ENCODE assay signal across 27 mouse cellular contexts in the genomic region with DNA sequence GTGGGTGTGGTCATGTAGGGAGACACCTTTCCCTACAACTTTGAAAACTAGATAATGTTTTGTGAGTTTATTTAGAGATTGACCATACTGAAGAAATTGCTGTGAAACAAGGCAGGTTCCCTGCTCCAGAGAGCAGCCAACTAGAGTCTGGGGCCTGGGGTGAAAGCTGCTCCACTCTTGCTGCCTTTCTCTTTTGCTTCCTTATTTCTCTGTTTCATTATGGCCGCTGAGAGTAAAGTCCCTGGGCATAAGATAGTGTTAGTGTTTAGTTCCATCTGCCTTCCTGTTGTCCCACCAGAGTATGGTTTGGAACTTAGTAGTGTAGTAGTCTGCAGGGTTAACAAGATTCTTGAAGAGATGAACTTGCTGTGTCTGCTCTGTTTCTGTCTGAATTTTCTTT.
"Had no signal": no experiment of that assay in that cellular context is flagged by ENCODE, and none has a peak within 500 bp of the region (broad histone marks: within the 10 kb centered on the region; RNA-seq: fewer than 3 reads in every experiment).

No protein-coding gene starts in this region.

- DNase-seq: cerebellum, adult 8-10 months; cerebellum, adult 9-10 months; cerebellum, adult 9-11 months; cerebellum, postnatal 10 days; cerebellum, postnatal 14 days; cerebellum, postnatal 25 days; cerebellum, postnatal 36 days; embryo, embryonic 11 days; forebrain, postnatal 0 days; gastrocnemius, adult 2 months; gastrocnemius, postnatal 10 days; gastrocnemius, postnatal 14 days; gastrocnemius, postnatal 25 days; gastrocnemius, postnatal 36 days; heart, adult 18-20 months; heart, adult 2 months had no signal

- H3K27me3 ChIP-seq: embryonic facial prominence, embryonic 12.5 days; embryonic facial prominence, embryonic 13.5 days; embryonic facial prominence, embryonic 15.5 days; forebrain, embryonic 12.5 days; forebrain, embryonic 13.5 days; forebrain, embryonic 15.5 days had no signal

- H3K4me2 ChIP-seq: embryonic facial prominence, embryonic 12.5 days; embryonic facial prominence, embryonic 13.5 days; embryonic facial prominence, embryonic 15.5 days; forebrain, embryonic 12.5 days; forebrain, embryonic 13.5 days; forebrain, embryonic 15.5 days had no signal

- H3K9ac ChIP-seq: embryonic facial prominence, embryonic 12.5 days; embryonic facial prominence, embryonic 13.5 days; embryonic facial prominence, embryonic 15.5 days; forebrain, embryonic 12.5 days; forebrain, embryonic 13.5 days; forebrain, embryonic 15.5 days; forebrain, postnatal 0 days had no signal

- H3K9me3 ChIP-seq: embryonic facial prominence, embryonic 10.5 days; embryonic facial prominence, embryonic 12.5 days; embryonic facial prominence, embryonic 13.5 days; embryonic facial prominence, embryonic 15.5 days; forebrain, embryonic 10.5 days; forebrain, embryonic 12.5 days; forebrain, embryonic 13.5 days; forebrain, embryonic 15.5 days had no signal

- ATAC-seq: forebrain, embryonic 13.5 days; forebrain, embryonic 14.5 days; forebrain, embryonic 15.5 days; forebrain, embryonic 16.5 days; forebrain, postnatal 0 days had no signal

- H3K27ac ChIP-seq: embryonic facial prominence, embryonic 10.5 days; embryonic facial prominence, embryonic 12.5 days; embryonic facial prominence, embryonic 13.5 days; embryonic facial prominence, embryonic 15.5 days; forebrain, embryonic 10.5 days; forebrain, embryonic 12.5 days; forebrain, embryonic 13.5 days; forebrain, embryonic 15.5 days; gastrocnemius, adult 2 months; heart, adult 2 months had no signal

- H3K4me3 ChIP-seq: embryonic facial prominence, embryonic 10.5 days; embryonic facial prominence, embryonic 12.5 days; embryonic facial prominence, embryonic 13.5 days; embryonic facial prominence, embryonic 15.5 days; erythroblast, embryonic 14.5 days; forebrain, embryonic 10.5 days; forebrain, embryonic 12.5 days; forebrain, embryonic 13.5 days; forebrain, embryonic 15.5 days; gastrocnemius, adult 2 months; heart, adult 2 months had no signal

- H3K4me1 ChIP-seq: embryonic facial prominence, embryonic 10.5 days; embryonic facial prominence, embryonic 12.5 days; embryonic facial prominence, embryonic 13.5 days; embryonic facial prominence, embryonic 15.5 days; forebrain, embryonic 10.5 days; forebrain, embryonic 12.5 days; forebrain, embryonic 15.5 days had no signal
